Comparison of ENCODE assay signal across 8 mouse cellular contexts in the genomic region with DNA sequence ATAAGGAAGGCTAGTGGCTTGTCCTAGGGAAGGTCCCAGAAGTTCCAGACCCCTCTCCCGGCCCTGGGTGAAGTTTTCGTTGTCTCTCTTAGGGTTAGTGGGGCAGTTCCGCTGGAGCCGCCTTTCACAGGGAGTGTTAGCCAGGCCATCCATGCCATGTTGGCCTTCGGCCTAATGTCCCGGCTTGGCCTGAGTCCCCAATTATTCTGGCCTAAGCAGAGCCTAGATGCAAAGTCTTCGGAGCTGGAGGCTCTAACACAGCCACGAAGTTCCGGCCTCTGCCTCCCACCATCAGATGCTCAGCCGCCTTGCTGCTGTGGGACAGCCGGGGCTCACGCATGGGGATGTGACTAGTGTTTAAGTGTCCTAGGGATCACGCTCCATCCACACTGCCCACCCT. TPM values are rescaled to one million over a fixed set of nuclear protein-coding genes. Genes with fewer than 3 reads are reported as not detected.
DNase-seq lines count a peak whose midpoint lies in the region.

No protein-coding gene starts in this region.

- peak; percentile 29 for DNase-seq in embryo, embryonic 10.5 days (ENCODE audit: low spot score)
- DNase-seq in embryo, embryonic 9.5 days (ENCODE audit: extremely low spot score): no peak
- DNase-seq in adrenal gland, adult 18-20 months (ENCODE audit: low spot score in 2 of 2): peak; percentile 30 to 55
- peak; percentile 71 for DNase-seq in heart, adult 8-10 months (ENCODE audit: low spot score)
- DNase-seq in kidney, adult 8-10 months: peak; percentile 65 to 72
- DNase-seq in lung, postnatal 10 days: peak; percentile 76
- DNase-seq in retina, postnatal 1 day: no peak
- no peak for DNase-seq in right cerebral cortex, postnatal 14 days

RNA-seq across cellular contexts. Expression of a gene that starts 1.6 kb away (rescaled TPM):
- total RNA-seq in adrenal gland, adult 18-20 months (2021): 100 to 1,000 TPM; 105 to 116 TPM
- total RNA-seq in heart, adult 8-10 months (2022): 10 to 100 TPM; 64.8 to 83.5 (median 79.3) TPM

RNA-seq across cellular contexts. Expression of a gene that starts 8.2 kb away (rescaled TPM):
- total RNA-seq in adrenal gland, adult 18-20 months (2021): 1 to 10 TPM in 1 of 2 experiments, under 1 TPM in 1; 0.60 to 1.2 TPM
- 1 to 10 TPM in 3 of 4 experiments, under 1 TPM in 1; 0.72 to 2.1 (median 1.2) TPM for total RNA-seq in heart, adult 8-10 months (2022)

RNA-seq across cellular contexts. Expression of a gene that starts 9.0 kb away (rescaled TPM):
- 1 to 10 TPM; 2.9 to 4.6 TPM for total RNA-seq in adrenal gland, adult 18-20 months (2021)
- total RNA-seq in heart, adult 8-10 months (2022): 10 to 100 TPM; 20.1 to 28.4 (median 25.3) TPM

RNA-seq across cellular contexts. Expression of a gene that starts 28.5 kb away (rescaled TPM):
- total RNA-seq in adrenal gland, adult 18-20 months (2021): 10 to 100 TPM in 1 of 2 experiments, 1 to 10 TPM in 1; 9.0 to 15.0 TPM
- 10 to 100 TPM in 1 of 4 experiments, 1 to 10 TPM in 3; 3.6 to 10.0 (median 6.6) TPM for total RNA-seq in heart, adult 8-10 months (2022)

Comparison
In these comparisons a context has a peak if more than half of its experiments do, and no peak if none do; other contexts are left out.
1. DNase-seq: peak in embryo, embryonic 10.5 days (single experiment), adrenal gland, adult 18-20 months (2 of 2), heart, adult 8-10 months (single experiment), kidney, adult 8-10 months (2 of 2) and lung, postnatal 10 days (single experiment); none in embryo, embryonic 9.5 days (single experiment), retina, postnatal 1 day (single experiment) and right cerebral cortex, postnatal 14 days (single experiment).